Mouse (Mus musculus): ENCODE measurements around the gene Olfr1288. TPM values are rescaled to one million over a fixed set of nuclear protein-coding genes. Genes with fewer than 3 reads are reported as not detected.

Olfr1288 gene
- not detected in 2 replicates for polyA plus RNA-seq (2015; fragmentation: Nextera tagmentation; extraction: Ambion mirVana)

GRCm38 (mm10) chr2:111473801-111474200, at the start of gene Olfr1288:
Gene Olfr1288, plus strand, starts transcription at chr2:111474101.
- H3K4me3 ChIP-seq, result no peak within 1 kb of the TSS
- WGBS, result 100% methylated on average over 1 of the region's 1 CpGs
- no peak within 1 kb of the TSS for H3K9ac ChIP-seq
- no peaks in the 10 kb centered on the region for H3K9me3 ChIP-seq
- H3K36me3 ChIP-seq, result no peaks in the 10 kb centered on the region
- H3K4me1 ChIP-seq (replicated peaks), result no peaks in the 10 kb centered on the region
- H3K27ac ChIP-seq (replicated peaks), result no peak within 1 kb of the TSS
- ATAC-seq (ENCODE audit: low read depth), result no peak
- H3K27me3 ChIP-seq, result no peaks in the 10 kb centered on the region
- no peak within 1 kb of the TSS for H3K4me2 ChIP-seq

- H3K27me3 ChIP-seq, result no peaks in the 10 kb centered on the region
- no peak within 1 kb of the TSS for H3K4me3 ChIP-seq
- no peak within 1 kb of the TSS for H3K9ac ChIP-seq
- no peaks in the 10 kb centered on the region for H3K4me1 ChIP-seq (replicated peaks)
- no peaks in the 10 kb centered on the region for H3K36me3 ChIP-seq
- WGBS, result 73% methylated on average over 1 of the region's 1 CpGs
- H3K9me3 ChIP-seq, result no peaks in the 10 kb centered on the region
- ATAC-seq (ENCODE audit: low read depth), result no peak
- no peak within 1 kb of the TSS for H3K4me2 ChIP-seq
- no peak within 1 kb of the TSS for H3K27ac ChIP-seq (replicated peaks)
Observed at GRCm38 (mm10) chr2:111448842-111449241, 25.1 kb upstream of the Olfr1288 start, which contains the start of gene Olfr1287. Gene Olfr1287, plus strand, starts transcription at chr2:111449142.

GRCm38 (mm10) chr2:111480519-111480918, 6.6 kb downstream of the Olfr1288 start, which contains the start of gene Olfr1289:
Gene Olfr1289, plus strand, starts transcription at chr2:111480819.
- ATAC-seq (ENCODE audit: low read depth), result no peak
- Histone ChIP-seq H3K9ac (no peak within 1 kb of the TSS), H3K27ac (replicated peaks) (no peak within 1 kb of the TSS), H3K9me3 (no peaks in the 10 kb centered on the region), H3K4me3 (no peak within 1 kb of the TSS), H3K27me3 (no peaks in the 10 kb centered on the region), H3K4me1 (replicated peaks) (no peaks in the 10 kb centered on the region), H3K4me2 (no peak within 1 kb of the TSS), H3K36me3 (no peaks in the 10 kb centered on the region)
- 89% methylated on average over 1 of the region's 1 CpGs for WGBS

GRCm38 (mm10) chr2:111493729-111494128, 19.8 kb downstream of the Olfr1288 start, which contains the start of gene Olfr1290:
Gene Olfr1290, minus strand, starts transcription at chr2:111493829.
- H3K27ac ChIP-seq (replicated peaks), result no peak within 1 kb of the TSS
- H3K36me3 ChIP-seq, result no peaks in the 10 kb centered on the region
- no peaks in the 10 kb centered on the region for H3K4me1 ChIP-seq (replicated peaks)
- no peak within 1 kb of the TSS for H3K4me2 ChIP-seq
- 85% methylated on average over 5 of the region's 5 CpGs for WGBS
- H3K9me3 ChIP-seq, result no peaks in the 10 kb centered on the region
- no peak for ATAC-seq (ENCODE audit: low read depth)
- H3K4me3 ChIP-seq, result no peak within 1 kb of the TSS
- H3K9ac ChIP-seq, result no peak within 1 kb of the TSS
- no peaks in the 10 kb centered on the region for H3K27me3 ChIP-seq

DNA sequence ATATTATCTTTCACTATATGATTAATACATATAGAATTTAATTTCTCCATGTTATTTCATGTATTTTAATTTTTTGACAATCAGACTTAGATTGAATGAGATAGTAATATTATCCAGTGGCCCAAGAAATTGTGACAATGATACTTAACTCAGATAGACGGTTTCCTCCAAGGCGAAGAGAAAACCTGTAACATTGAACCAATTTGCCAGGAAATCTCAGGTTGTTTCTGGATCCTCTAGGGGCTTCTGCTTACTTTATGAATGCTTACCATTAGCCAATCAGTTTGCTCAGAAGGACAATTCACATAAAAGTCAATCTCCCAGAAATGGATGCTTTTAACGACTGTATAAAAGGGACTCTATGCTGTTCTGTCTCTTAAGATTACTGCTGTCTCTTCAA, 23.0 kb downstream of the Olfr1288 start, which contains the start of gene Olfr1291-ps1:
Gene Olfr1291-ps1 (plus strand): TSS at position 301 of the 400 bp plus-strand sequence.
- no peak for ATAC-seq (ENCODE audit: low read depth)
- H3K27ac ChIP-seq (replicated peaks), result no peak within 1 kb of the TSS
- 91% methylated on average over 3 of the region's 3 CpGs for WGBS

GRCm38 (mm10) chr2:111517451-111517850, 43.5 kb downstream of the Olfr1288 start:
- Histone ChIP-seq H3K36me3 (no peaks in the 10 kb centered on the region), H3K4me3 (no peak overlapping the region)
- 93% methylated on average over 10 of the region's 10 CpGs for WGBS

More for the DNA sequence above, 23.0 kb downstream of the Olfr1288 start, which contains the start of gene Olfr1291-ps1:
- no peaks in the 10 kb centered on the region for H3K27me3 ChIP-seq
- no peak within 1 kb of the TSS for H3K9ac ChIP-seq
- no peak within 1 kb of the TSS for H3K4me3 ChIP-seq
- no peaks in the 10 kb centered on the region for H3K36me3 ChIP-seq
- no peaks in the 10 kb centered on the region for H3K9me3 ChIP-seq
- H3K4me1 ChIP-seq (replicated peaks), result no peaks in the 10 kb centered on the region
- H3K4me2 ChIP-seq, result no peak within 1 kb of the TSS

GRCm38 (mm10) chr2:111524903-111525302, 51.0 kb downstream of the Olfr1288 start, which contains the start of gene Olfr1293-ps:
Gene Olfr1293-ps, plus strand, starts transcription at chr2:111525203.
- Histone ChIP-seq H3K27ac (replicated peaks) (no peak within 1 kb of the TSS), H3K4me2 (no peak within 1 kb of the TSS), H3K4me1 (replicated peaks) (no peaks in the 10 kb centered on the region), H3K9ac (no peak within 1 kb of the TSS), H3K27me3 (no peaks in the 10 kb centered on the region), H3K36me3 (no peaks in the 10 kb centered on the region), H3K9me3 (no peaks in the 10 kb centered on the region), H3K4me3 (no peak within 1 kb of the TSS)
- WGBS, result 86% methylated on average over 1 of the region's 1 CpGs
- no peak for ATAC-seq (ENCODE audit: low read depth)

More at GRCm38 (mm10) chr2:111517451-111517850, 43.5 kb downstream of the Olfr1288 start:
- Histone ChIP-seq H3K9me3 (no peaks in the 10 kb centered on the region), H3K9ac (no peak overlapping the region), H3K27me3 (no peaks in the 10 kb centered on the region), H3K4me1 (replicated peaks) (no peaks in the 10 kb centered on the region), H3K27ac (replicated peaks) (no peak overlapping the region), H3K4me2 (no peak overlapping the region)
- ATAC-seq (ENCODE audit: low read depth), result no peak

Other genes with a start within 250 kb of the Olfr1288 start
- gene 4930430A15Rik, start 244.5 kb upstream of the Olfr1288 start, polyA plus RNA-seq (2015; fragmentation: Nextera tagmentation; extraction: Ambion mirVana), result not detected in 2 replicates
- gene Olfr1275, start 238.8 kb upstream of the Olfr1288 start, polyA plus RNA-seq (2015; fragmentation: Nextera tagmentation; extraction: Ambion mirVana), result not detected in 2 replicates
- gene Olfr1276, start 219.6 kb upstream of the Olfr1288 start, polyA plus RNA-seq (2015; fragmentation: Nextera tagmentation; extraction: Ambion mirVana), result not detected in 2 replicates
- not detected in 2 replicates for gene Olfr1277, start 200.0 kb upstream of the Olfr1288 start, polyA plus RNA-seq (2015; fragmentation: Nextera tagmentation; extraction: Ambion mirVana)
- gene Olfr1278, start 184.0 kb upstream of the Olfr1288 start, polyA plus RNA-seq (2015; fragmentation: Nextera tagmentation; extraction: Ambion mirVana), result not detected in 2 replicates
- not detected in 2 replicates for gene Olfr1279, start 173.5 kb upstream of the Olfr1288 start, polyA plus RNA-seq (2015; fragmentation: Nextera tagmentation; extraction: Ambion mirVana)
- not detected in 2 replicates for gene Olfr1280, start 160.1 kb upstream of the Olfr1288 start, polyA plus RNA-seq (2015; fragmentation: Nextera tagmentation; extraction: Ambion mirVana)
- gene Olfr1281, start 147.6 kb upstream of the Olfr1288 start, polyA plus RNA-seq (2015; fragmentation: Nextera tagmentation; extraction: Ambion mirVana), result not detected in 2 replicates
- not detected in 2 replicates for gene Olfr1282, start 138.0 kb upstream of the Olfr1288 start, polyA plus RNA-seq (2015; fragmentation: Nextera tagmentation; extraction: Ambion mirVana)
- gene Olfr1283, start 107.3 kb upstream of the Olfr1288 start, polyA plus RNA-seq (2015; fragmentation: Nextera tagmentation; extraction: Ambion mirVana), result not detected in 2 replicates
- gene Olfr1284, start 98.6 kb upstream of the Olfr1288 start, polyA plus RNA-seq (2015; fragmentation: Nextera tagmentation; extraction: Ambion mirVana), result not detected in 2 replicates
- not detected in 2 replicates for gene Olfr1286, start 51.0 kb upstream of the Olfr1288 start, polyA plus RNA-seq (2015; fragmentation: Nextera tagmentation; extraction: Ambion mirVana)
- not detected in 2 replicates for gene Olfr1287, start 25.0 kb upstream of the Olfr1288 start, polyA plus RNA-seq (2015; fragmentation: Nextera tagmentation; extraction: Ambion mirVana)
- not detected in 2 replicates for gene Olfr1289, start 6.7 kb downstream of the Olfr1288 start, polyA plus RNA-seq (2015; fragmentation: Nextera tagmentation; extraction: Ambion mirVana)
- gene Olfr1290, start 19.7 kb downstream of the Olfr1288 start, polyA plus RNA-seq (2015; fragmentation: Nextera tagmentation; extraction: Ambion mirVana), result not detected in 2 replicates
- gene Olfr1291-ps1, start 23.1 kb downstream of the Olfr1288 start, polyA plus RNA-seq (2015; fragmentation: Nextera tagmentation; extraction: Ambion mirVana), result not detected in 2 replicates
- not detected in 2 replicates for gene Olfr1293-ps, start 51.1 kb downstream of the Olfr1288 start, polyA plus RNA-seq (2015; fragmentation: Nextera tagmentation; extraction: Ambion mirVana)
- not detected in 2 replicates for gene Olfr1294, start 66.2 kb downstream of the Olfr1288 start, polyA plus RNA-seq (2015; fragmentation: Nextera tagmentation; extraction: Ambion mirVana)
- not detected in 2 replicates for gene Olfr1295, start 95.6 kb downstream of the Olfr1288 start, polyA plus RNA-seq (2015; fragmentation: Nextera tagmentation; extraction: Ambion mirVana)
- not detected in 2 replicates for gene Olfr1297, start 152.4 kb downstream of the Olfr1288 start, polyA plus RNA-seq (2015; fragmentation: Nextera tagmentation; extraction: Ambion mirVana)
- gene Olfr1298, start 175.1 kb downstream of the Olfr1288 start, polyA plus RNA-seq (2015; fragmentation: Nextera tagmentation; extraction: Ambion mirVana), result not detected in 2 replicates
- gene Olfr1299, start 187.3 kb downstream of the Olfr1288 start, polyA plus RNA-seq (2015; fragmentation: Nextera tagmentation; extraction: Ambion mirVana), result not detected in 2 replicates

Measured in neural tube, embryonic 13.5 days (tissue).